23 mouse cellular contexts compared by ENCODE assay signal in genomic region chr19:53343174-53343881, GRCm38 (mm10). TPM values are rescaled to one million over a fixed set of nuclear protein-coding genes. Genes with fewer than 3 reads are reported as not detected.
DNase-seq lines count a peak whose midpoint lies in the region; ATAC-seq and TF ChIP-seq lines count a peak whose summit lies in the region.
"Had no signal": no experiment of that assay in that cellular context is flagged by ENCODE, and none has a peak within 500 bp of the region (broad histone marks: within the 10 kb centered on the region; RNA-seq: fewer than 3 reads in every experiment).

No protein-coding gene starts in this region.

- 93% methylated on average over 13 of the region's 13 CpGs for WGBS in forebrain, embryonic 10.5 days
- 94% methylated on average over 13 of the region's 13 CpGs for WGBS in forebrain, embryonic 14.5 days
- 82% methylated on average over 13 of the region's 13 CpGs for WGBS in liver, postnatal 0 days (ENCODE audit: insufficient replicate concordance)
- 88% methylated on average over 13 of the region's 13 CpGs for WGBS in liver, embryonic 12.5 days (ENCODE audit: insufficient replicate concordance)
- WGBS in stomach, postnatal 0 days = 86% methylated on average over 13 of the region's 13 CpGs

- peaks cover 17% of the 10 kb centered on the region for H3K36me3 ChIP-seq in forebrain, embryonic 10.5 days (replicated peaks)
- H3K36me3 ChIP-seq in forebrain, embryonic 14.5 days (ENCODE audit: control insufficient read depth, insufficient read depth, low read length) = peaks cover 10% of the 10 kb centered on the region
- peaks cover 13% of the 10 kb centered on the region for H3K36me3 ChIP-seq in liver, postnatal 0 days (replicated peaks; ENCODE audit: insufficient read depth, low read length)
- peaks cover 14% of the 10 kb centered on the region for H3K36me3 ChIP-seq in liver, embryonic 12.5 days
- no peaks in the 10 kb centered on the region for H3K36me3 ChIP-seq in stomach, postnatal 0 days (ENCODE audit: control insufficient read depth, insufficient read depth, low read length)
- H3K36me3 ChIP-seq: hindbrain, embryonic 15.5 days had no signal

- peaks cover 33% of the 10 kb centered on the region for H3K4me1 ChIP-seq in forebrain, embryonic 10.5 days
- H3K4me1 ChIP-seq in forebrain, embryonic 14.5 days (ENCODE audit: control insufficient read depth, insufficient read depth, low read length) = no peaks in the 10 kb centered on the region
- H3K4me1 ChIP-seq in liver, postnatal 0 days (ENCODE audit: insufficient read depth) = no peaks in the 10 kb centered on the region
- H3K4me1 ChIP-seq in liver, embryonic 12.5 days = peaks cover 19% of the 10 kb centered on the region
- H3K4me1 ChIP-seq in stomach, postnatal 0 days (replicated peaks; ENCODE audit: control insufficient read depth, insufficient read depth) = no peaks in the 10 kb centered on the region

- H3K27ac ChIP-seq in forebrain, embryonic 10.5 days = 0 out of 2 replicates have a peak overlapping the region, but pooled peaks have one; percentile 49
- no peak overlapping the region for H3K27ac ChIP-seq in forebrain, embryonic 14.5 days (ENCODE audit: low read depth, low read length)
- peak overlapping the region; percentile 82 for H3K27ac ChIP-seq in liver, postnatal 0 days (ENCODE audit: low read depth)
- H3K27ac ChIP-seq in liver, embryonic 12.5 days = no peak overlapping the region
- no peak overlapping the region for H3K27ac ChIP-seq in stomach, postnatal 0 days (replicated peaks)
- H3K27ac ChIP-seq: embryonic facial prominence, embryonic 13.5 days; heart, adult 2 months had no signal

- no peak overlapping the region for H3K9ac ChIP-seq in forebrain, embryonic 14.5 days (ENCODE audit: low read length)
- 0 out of 2 replicates have a peak overlapping the region, but pooled peaks have one; percentile 55 for H3K9ac ChIP-seq in liver, postnatal 0 days (replicated peaks)
- H3K9ac ChIP-seq in liver, embryonic 12.5 days = no peak overlapping the region
- no peak overlapping the region for H3K9ac ChIP-seq in stomach, postnatal 0 days (ENCODE audit: low read length)
- H3K9ac ChIP-seq: embryonic facial prominence, embryonic 13.5 days; forebrain, postnatal 0 days; heart, embryonic 12.5 days; hindbrain, embryonic 15.5 days had no signal

- no peaks in the 10 kb centered on the region for H3K27me3 ChIP-seq in forebrain, embryonic 10.5 days (ENCODE audit: poor library complexity, severe bottlenecking)
- H3K27me3 ChIP-seq in forebrain, embryonic 14.5 days (replicated peaks; ENCODE audit: control insufficient read depth, insufficient read depth, low read length) = no peaks in the 10 kb centered on the region
- H3K27me3 ChIP-seq in liver, postnatal 0 days (ENCODE audit: insufficient read depth, low read length) = no peaks in the 10 kb centered on the region
- H3K27me3 ChIP-seq in liver, embryonic 12.5 days (replicated peaks) = no peaks in the 10 kb centered on the region
- no peaks in the 10 kb centered on the region for H3K27me3 ChIP-seq in stomach, postnatal 0 days (ENCODE audit: control insufficient read depth, insufficient read depth, low read length)
- H3K27me3 ChIP-seq: CH12.LX; embryonic facial prominence, embryonic 13.5 days; heart, embryonic 12.5 days; hindbrain, embryonic 15.5 days; Patski had no signal

- ATAC-seq in forebrain, embryonic 14.5 days = no peak
- ATAC-seq in liver, postnatal 0 days = no peak
- no peak for ATAC-seq in liver, embryonic 12.5 days
- ATAC-seq in stomach, postnatal 0 days (ENCODE audit: low FRiP score, low TSS enrichment) = no peak
- ATAC-seq: activated CD4-positive, CD25-positive, alpha-beta regulatory T cell, adult 4 months; forebrain, postnatal 0 days; Patski had no signal

- no peaks in the 10 kb centered on the region for H3K9me3 ChIP-seq in forebrain, embryonic 10.5 days
- H3K9me3 ChIP-seq in forebrain, embryonic 14.5 days (replicated peaks; ENCODE audit: control insufficient read depth, low read length) = no peaks in the 10 kb centered on the region
- H3K9me3 ChIP-seq in liver, postnatal 0 days (ENCODE audit: low read length) = no peaks in the 10 kb centered on the region
- no peaks in the 10 kb centered on the region for H3K9me3 ChIP-seq in liver, embryonic 12.5 days (replicated peaks)
- H3K9me3 ChIP-seq in stomach, postnatal 0 days (ENCODE audit: control insufficient read depth, low read length) = no peaks in the 10 kb centered on the region
- H3K9me3 ChIP-seq: embryonic facial prominence, embryonic 13.5 days; heart, embryonic 12.5 days; hindbrain, embryonic 15.5 days had no signal

- DNase-seq in forebrain, embryonic 10.5 days (ENCODE audit: extremely low spot score, low spot score) = no peak
- no peak for DNase-seq in forebrain, embryonic 14.5 days (ENCODE audit: low spot score)
- DNase-seq in kidney, adult 18-20 months = peak; percentile 35
- no peak for DNase-seq in kidney, adult 9 months
- DNase-seq in liver, postnatal 0 days = no peak
- DNase-seq in stomach, postnatal 0 days (ENCODE audit: low spot score) = no peak
- DNase-seq: adrenal gland, postnatal 14 days; cerebellum, adult 9-10 months; cerebellum, postnatal 36 days; forebrain, postnatal 0 days; gastrocnemius, postnatal 14 days; heart, adult 2 months; heart, postnatal 36 days had no signal

- peak; percentile 12; the same call in 1 of the 2 replicates for TF ChIP-seq CTCF in liver, postnatal 0 days (IDR thresholded peaks at IDR 0.05; ENCODE audit: low read depth)
- 0 out of 2 replicates have a peak, but pooled peaks have one; percentile 11 for TF ChIP-seq CTCF in stomach, postnatal 0 days (IDR thresholded peaks at IDR 0.05; ENCODE audit: low read depth)

- TF ChIP-seq EP300 in liver, postnatal 0 days (IDR thresholded peaks at IDR 0.05; ENCODE audit: low read depth) = no peak
- no peak for TF ChIP-seq EP300 in stomach, postnatal 0 days (optimal IDR thresholded peaks at IDR 0.05)

- H3K4me3 ChIP-seq in forebrain, embryonic 10.5 days = no peak overlapping the region
- no peak overlapping the region for H3K4me3 ChIP-seq in forebrain, embryonic 14.5 days (ENCODE audit: low read depth, low read length)
- H3K4me3 ChIP-seq in liver, postnatal 0 days (ENCODE audit: low read depth, low read length) = no peak overlapping the region
- H3K4me3 ChIP-seq in liver, embryonic 12.5 days = no peak overlapping the region
- H3K4me3 ChIP-seq in stomach, postnatal 0 days (ENCODE audit: low read depth, low read length) = no peak overlapping the region
- H3K4me3 ChIP-seq: embryonic facial prominence, embryonic 13.5 days; heart, adult 2 months; heart, embryonic 12.5 days; hindbrain, embryonic 15.5 days had no signal

- H3K4me2 ChIP-seq in forebrain, embryonic 14.5 days (ENCODE audit: low read length) = no peak overlapping the region
- peak overlapping the region; percentile 55 for H3K4me2 ChIP-seq in liver, postnatal 0 days (ENCODE audit: low read depth, low read length)
- no peak overlapping the region for H3K4me2 ChIP-seq in liver, embryonic 12.5 days
- no peak overlapping the region for H3K4me2 ChIP-seq in stomach, postnatal 0 days (replicated peaks; ENCODE audit: low read depth)
- H3K4me2 ChIP-seq: embryonic facial prominence, embryonic 13.5 days; heart, embryonic 12.5 days; hindbrain, embryonic 15.5 days had no signal

RNA-seq across cellular contexts. Expression of gene Gm10197, which starts 28.2 kb away (rescaled TPM):
- not detected in 2 replicates for polyA plus RNA-seq in forebrain, embryonic 10.5 days (2016; fragmentation: Nextera tagmentation; extraction: Ambion mirVana)
- polyA plus RNA-seq in forebrain, embryonic 14.5 days (2014; fragmentation: Nextera tagmentation; extraction: Ambion mirVana) = 7.2 TPM in 1 of 2 replicates, not detected in the other
- polyA plus RNA-seq in liver, postnatal 0 days (2015; fragmentation: Nextera tagmentation; extraction: Ambion mirVana) = not detected in 2 replicates
- not detected in 2 replicates for polyA plus RNA-seq in liver, embryonic 12.5 days (2016; fragmentation: Nextera tagmentation; extraction: Ambion mirVana)
- polyA plus RNA-seq in stomach, postnatal 0 days (2015; fragmentation: Nextera tagmentation; extraction: Ambion mirVana) = not detected in 2 replicates
- polyA plus RNA-seq: activated CD4-positive, CD25-positive, alpha-beta regulatory T cell, adult 4 months; embryonic facial prominence, embryonic 13.5 days; forebrain, postnatal 0 days; gonadal fat pad, adult 2 months; heart, adult 2 months; heart, embryonic 12.5 days; heart, postnatal 0 days; hindbrain, embryonic 11.5 days; hindbrain, embryonic 15.5 days had no signal

RNA-seq across cellular contexts. Expression of gene Mxi1, which starts 33.0 kb away (rescaled TPM):
- 16.1 and 20.7 TPM in 2 replicates for polyA plus RNA-seq in forebrain, embryonic 10.5 days (2016; fragmentation: Nextera tagmentation; extraction: Ambion mirVana)
- polyA plus RNA-seq in forebrain, embryonic 14.5 days (2014; fragmentation: Nextera tagmentation; extraction: Ambion mirVana) = 27.6 and 41.0 TPM in 2 replicates
- polyA plus RNA-seq in liver, postnatal 0 days (2015; fragmentation: Nextera tagmentation; extraction: Ambion mirVana) = 24.4 and 24.5 TPM in 2 replicates
- polyA plus RNA-seq in liver, embryonic 12.5 days (2016; fragmentation: Nextera tagmentation; extraction: Ambion mirVana) = 38.3 and 39.3 TPM in 2 replicates
- 28.6 and 31.3 TPM in 2 replicates for polyA plus RNA-seq in stomach, postnatal 0 days (2015; fragmentation: Nextera tagmentation; extraction: Ambion mirVana)

RNA-seq across cellular contexts. Expression of gene Smndc1, which starts 47.0 kb away (rescaled TPM):
- polyA plus RNA-seq in forebrain, embryonic 10.5 days (2016; fragmentation: Nextera tagmentation; extraction: Ambion mirVana) = 45.4 and 47.2 TPM in 2 replicates
- 41.5 and 44.5 TPM in 2 replicates for polyA plus RNA-seq in forebrain, embryonic 14.5 days (2014; fragmentation: Nextera tagmentation; extraction: Ambion mirVana)
- 18.9 and 21.7 TPM in 2 replicates for polyA plus RNA-seq in liver, postnatal 0 days (2015; fragmentation: Nextera tagmentation; extraction: Ambion mirVana)
- polyA plus RNA-seq in liver, embryonic 12.5 days (2016; fragmentation: Nextera tagmentation; extraction: Ambion mirVana) = 29.3 and 30.6 TPM in 2 replicates
- polyA plus RNA-seq in stomach, postnatal 0 days (2015; fragmentation: Nextera tagmentation; extraction: Ambion mirVana) = 26.1 and 26.6 TPM in 2 replicates

Comparison
In these comparisons a context has a peak if more than half of its experiments do, and no peak if none do; other contexts are left out.
1. H3K27ac ChIP-seq: peak in forebrain, embryonic 10.5 days (single experiment) and liver, postnatal 0 days (single experiment); none in forebrain, embryonic 14.5 days (single experiment), liver, embryonic 12.5 days (single experiment) and stomach, postnatal 0 days (single experiment).